Mouse (Mus musculus) erythroblast, embryonic 14.5 days (primary cell): ENCODE data around the gene Slc19a1. TPM values are rescaled to one million over a fixed set of nuclear protein-coding genes. Genes with fewer than 3 reads are reported as not detected.

ENCODE experiments used
- H3K27me3 ChIP-seq: 2 replicates; pipeline ENCODE4 v1.6.1; 2012; ENCODE audit warnings: inconsistent platforms; ENCODE audit not compliant: control insufficient read depth
- H3K36me3 ChIP-seq: 2 replicates; pipeline ENCODE4 v1.6.1; 2012; ENCODE audit warnings: mild to moderate bottlenecking, inconsistent platforms; ENCODE audit not compliant: control insufficient read depth
- H3K4me1 ChIP-seq: 2 replicates; pipeline ENCODE4 v1.6.1; 2012; ENCODE audit warnings: inconsistent platforms; ENCODE audit not compliant: control insufficient read depth
- H3K4me3 ChIP-seq: replicated peaks from 2 replicates; pipeline ENCODE3; 2012; ENCODE audit warnings: moderate library complexity, mild to moderate bottlenecking, inconsistent platforms
- H3K9me3 ChIP-seq: 2 replicates; pipeline ENCODE4 v1.6.1; 2012; ENCODE audit warnings: low read length, inconsistent platforms, mixed read lengths; ENCODE audit not compliant: control insufficient read depth
- GATA1 ChIP-seq: IDR thresholded peaks from 2 replicates; pipeline ENCODE4 v1.6.1; 2012; ENCODE audit warnings: low read length, inconsistent platforms, mixed read lengths
- TAL1 ChIP-seq: IDR thresholded peaks from 3 replicates; pipeline ENCODE4 v1.6.1; 2012; ENCODE audit warnings: low read length, inconsistent platforms, mixed read lengths
- polyA plus RNA-seq: library from polyadenylated mRNA; stranded (reverse); fragments of >175 nt; gene quantifications from 2 replicates; pipeline ENCODE4 v1.2.3, GENCODE M21; 2012

The Slc19a1 gene
- polyA plus RNA-seq, 1 experiment = 0.96 TPM

- no peaks in the 10 kb centered on the region; the same call in 1 of the 2 replicates for H3K27me3 ChIP-seq
- TF ChIP-seq TAL1 = no peak
- TF ChIP-seq GATA1 = no peak
- no peak overlapping the region for H3K4me3 ChIP-seq
Measured at GRCm38 (mm10) chr10:77016080-77016479, 16.0 kb upstream of the Slc19a1 start.

GRCm38 (mm10) chr10:77016499-77016898 is 15.5 kb upstream of the Slc19a1 start:
- Histone ChIP-seq H3K4me3 (no peak overlapping the region), H3K4me1 (peaks cover 2% of the 10 kb centered on the region; the same call in 1 of the 2 replicates), H3K27me3 (no peaks in the 10 kb centered on the region; the same call in 1 of the 2 replicates), H3K36me3 (no peaks in the 10 kb centered on the region), H3K9me3 (no peaks in the 10 kb centered on the region)
- TF ChIP-seq TAL1 = no peak
- no peak for TF ChIP-seq GATA1

More at GRCm38 (mm10) chr10:77016080-77016479, 16.0 kb upstream of the Slc19a1 start:
- H3K9me3 ChIP-seq = no peaks in the 10 kb centered on the region
- H3K4me1 ChIP-seq = no peaks in the 10 kb centered on the region
- no peaks in the 10 kb centered on the region for H3K36me3 ChIP-seq

GRCm38 (mm10) chr10:77017061-77017460 is 15.0 kb upstream of the Slc19a1 start:
- H3K9me3 ChIP-seq = no peaks in the 10 kb centered on the region
- TF ChIP-seq TAL1 = no peak
- H3K36me3 ChIP-seq = no peaks in the 10 kb centered on the region
- no peaks in the 10 kb centered on the region; the same call in 1 of the 2 replicates for H3K27me3 ChIP-seq
- no peak overlapping the region for H3K4me3 ChIP-seq
- H3K4me1 ChIP-seq = peaks cover 6% of the 10 kb centered on the region

GRCm38 (mm10) chr10:77017662-77018061 is 14.4 kb upstream of the Slc19a1 start:
- H3K4me3 ChIP-seq = no peak overlapping the region
- no peaks in the 10 kb centered on the region; the same call in 1 of the 2 replicates for H3K27me3 ChIP-seq
- H3K4me1 ChIP-seq = peaks cover 6% of the 10 kb centered on the region

GRCm38 (mm10) chr10:77021399-77022052 is 10.5 kb upstream of the Slc19a1 start:
- H3K9me3 ChIP-seq = no peaks in the 10 kb centered on the region
- no peaks in the 10 kb centered on the region; the same call in 1 of the 2 replicates for H3K27me3 ChIP-seq
- no peak for TF ChIP-seq TAL1
- no peak for TF ChIP-seq GATA1
- no peak overlapping the region for H3K4me3 ChIP-seq
- H3K4me1 ChIP-seq = peaks cover 11% of the 10 kb centered on the region
- no peaks in the 10 kb centered on the region for H3K36me3 ChIP-seq

More at GRCm38 (mm10) chr10:77017662-77018061, 14.4 kb upstream of the Slc19a1 start:
- no peaks in the 10 kb centered on the region for H3K36me3 ChIP-seq
- TF ChIP-seq TAL1 = no peak
- no peak for TF ChIP-seq GATA1
- H3K9me3 ChIP-seq = no peaks in the 10 kb centered on the region

- Histone ChIP-seq H3K36me3 (no peaks in the 10 kb centered on the region), H3K27me3 (no peaks in the 10 kb centered on the region), H3K4me3 (no peak overlapping the region), H3K9me3 (no peaks in the 10 kb centered on the region), H3K4me1 (peaks cover 11% of the 10 kb centered on the region)
- TF ChIP-seq TAL1 = no peak
- no peak for TF ChIP-seq GATA1
Measured at GRCm38 (mm10) chr10:77022301-77023130, 9.5 kb upstream of the Slc19a1 start.

- Histone ChIP-seq H3K27me3 (no peaks in the 10 kb centered on the region), H3K4me3 (no peak overlapping the region), H3K4me1 (peaks cover 11% of the 10 kb centered on the region), H3K36me3 (no peaks in the 10 kb centered on the region), H3K9me3 (no peaks in the 10 kb centered on the region)
- TF ChIP-seq TAL1 = no peak
- TF ChIP-seq GATA1 = no peak
Measured at GRCm38 (mm10) chr10:77024231-77024630, 7.8 kb upstream of the Slc19a1 start.

GRCm38 (mm10) chr10:77026944-77027343 is 5.1 kb upstream of the Slc19a1 start:
- peaks cover 14% of the 10 kb centered on the region for H3K4me1 ChIP-seq
- H3K36me3 ChIP-seq = no peaks in the 10 kb centered on the region
- no peaks in the 10 kb centered on the region for H3K9me3 ChIP-seq
- TF ChIP-seq TAL1 (no peak), GATA1 (no peak)
- H3K27me3 ChIP-seq = no peaks in the 10 kb centered on the region
- no peak overlapping the region for H3K4me3 ChIP-seq

- no peak for TF ChIP-seq TAL1
- TF ChIP-seq GATA1 = no peak
- Histone ChIP-seq H3K4me1 (peaks cover 33% of the 10 kb centered on the region), H3K9me3 (no peaks in the 10 kb centered on the region), H3K36me3 (no peaks in the 10 kb centered on the region), H3K4me3 (no peak overlapping the region), H3K27me3 (no peaks in the 10 kb centered on the region)
Measured at GRCm38 (mm10) chr10:77028782-77029296, 3.2 kb upstream of the Slc19a1 start.
